ENCODE assay signal across 17 mouse cellular contexts in genomic region chr5:143933414-143933813, GRCm38 (mm10). TPM values are rescaled to one million over a fixed set of nuclear protein-coding genes. Genes with fewer than 3 reads are reported as not detected.
DNase-seq lines count a peak whose midpoint lies in the region; ATAC-seq and TF ChIP-seq lines count a peak whose summit lies in the region.
"Had no signal": no experiment of that assay in that cellular context is flagged by ENCODE, and none has a peak within 500 bp of the region (broad histone marks: within the 10 kb centered on the region; RNA-seq: fewer than 3 reads in every experiment).

No protein-coding gene starts in this region.

- no peak overlapping the region for H3K9ac ChIP-seq in forebrain, embryonic 15.5 days (replicated peaks)
- no peak overlapping the region for H3K9ac ChIP-seq in hindbrain, embryonic 15.5 days
- no peak overlapping the region for H3K9ac ChIP-seq in midbrain, postnatal 0 days (replicated peaks; ENCODE audit: low read length, poor library complexity, severe bottlenecking)
- H3K9ac ChIP-seq in midbrain, embryonic 13.5 days (replicated peaks), result no peak overlapping the region
- H3K9ac ChIP-seq in neural tube, embryonic 15.5 days (replicated peaks), result no peak overlapping the region
- H3K9ac ChIP-seq: heart, embryonic 13.5 days; hindbrain, embryonic 14.5 days had no signal

- no peak overlapping the region for H3K27ac ChIP-seq in forebrain, embryonic 15.5 days (replicated peaks)
- no peak overlapping the region for H3K27ac ChIP-seq in forebrain, embryonic 10.5 days
- no peak overlapping the region for H3K27ac ChIP-seq in hindbrain, embryonic 15.5 days (replicated peaks)
- H3K27ac ChIP-seq in hindbrain, embryonic 10.5 days, result no peak overlapping the region
- H3K27ac ChIP-seq in midbrain, postnatal 0 days (ENCODE audit: low read depth, low read length), result no peak overlapping the region
- H3K27ac ChIP-seq in midbrain, embryonic 13.5 days, result no peak overlapping the region
- no peak overlapping the region for H3K27ac ChIP-seq in neural tube, embryonic 15.5 days (replicated peaks)
- H3K27ac ChIP-seq: heart, embryonic 13.5 days; hindbrain, embryonic 14.5 days had no signal

- no peak for TF ChIP-seq CTCF in midbrain, postnatal 0 days (IDR thresholded peaks at IDR 0.05)

- H3K4me2 ChIP-seq in forebrain, embryonic 15.5 days (replicated peaks), result 0 out of 2 replicates have a peak overlapping the region, but pooled peaks have one; percentile 12
- H3K4me2 ChIP-seq in hindbrain, embryonic 15.5 days, result peak overlapping the region; percentile 30; the same call in 1 of the 2 replicates
- H3K4me2 ChIP-seq in midbrain, postnatal 0 days (ENCODE audit: low read depth, low read length, poor library complexity, severe bottlenecking), result 0 out of 2 replicates have a peak overlapping the region, but pooled peaks have one; percentile 15
- no peak overlapping the region for H3K4me2 ChIP-seq in midbrain, embryonic 13.5 days (replicated peaks)
- H3K4me2 ChIP-seq in neural tube, embryonic 15.5 days, result peak overlapping the region; percentile 19; the same call in 1 of the 2 replicates
- H3K4me2 ChIP-seq: heart, embryonic 13.5 days; hindbrain, embryonic 14.5 days had no signal

- peaks cover 33% of the 10 kb centered on the region for H3K36me3 ChIP-seq in forebrain, embryonic 15.5 days
- peaks cover 41% of the 10 kb centered on the region for H3K36me3 ChIP-seq in forebrain, embryonic 10.5 days (replicated peaks)
- peaks cover 32% of the 10 kb centered on the region for H3K36me3 ChIP-seq in hindbrain, embryonic 15.5 days
- H3K36me3 ChIP-seq in hindbrain, embryonic 10.5 days, result peaks cover 41% of the 10 kb centered on the region
- H3K36me3 ChIP-seq in midbrain, postnatal 0 days (ENCODE audit: insufficient read depth, low read length), result peaks cover 28% of the 10 kb centered on the region
- peaks cover 38% of the 10 kb centered on the region for H3K36me3 ChIP-seq in midbrain, embryonic 13.5 days
- H3K36me3 ChIP-seq in neural tube, embryonic 15.5 days, result peaks cover 36% of the 10 kb centered on the region

- no peaks in the 10 kb centered on the region for H3K27me3 ChIP-seq in forebrain, embryonic 15.5 days
- H3K27me3 ChIP-seq in forebrain, embryonic 10.5 days (ENCODE audit: poor library complexity, severe bottlenecking), result no peaks in the 10 kb centered on the region
- no peaks in the 10 kb centered on the region for H3K27me3 ChIP-seq in hindbrain, embryonic 15.5 days
- H3K27me3 ChIP-seq in hindbrain, embryonic 10.5 days (ENCODE audit: insufficient read depth, poor library complexity, severe bottlenecking), result no peaks in the 10 kb centered on the region
- no peaks in the 10 kb centered on the region for H3K27me3 ChIP-seq in midbrain, postnatal 0 days (ENCODE audit: insufficient read depth, low read length)
- H3K27me3 ChIP-seq in midbrain, embryonic 13.5 days, result no peaks in the 10 kb centered on the region
- H3K27me3 ChIP-seq in neural tube, embryonic 15.5 days (replicated peaks), result no peaks in the 10 kb centered on the region
- H3K27me3 ChIP-seq: CH12.LX; heart, embryonic 13.5 days had no signal

- 0 out of 2 replicates have a peak overlapping the region, but pooled peaks have one; percentile 7 for H3K4me3 ChIP-seq in forebrain, embryonic 15.5 days
- no peak overlapping the region for H3K4me3 ChIP-seq in forebrain, embryonic 10.5 days
- peak overlapping the region; percentile 22; the same call in 1 of the 2 replicates for H3K4me3 ChIP-seq in hindbrain, embryonic 15.5 days
- no peak overlapping the region for H3K4me3 ChIP-seq in hindbrain, embryonic 10.5 days
- H3K4me3 ChIP-seq in midbrain, postnatal 0 days (ENCODE audit: low read depth, low read length), result no peak overlapping the region
- H3K4me3 ChIP-seq in midbrain, embryonic 13.5 days (replicated peaks), result no peak overlapping the region
- H3K4me3 ChIP-seq in neural tube, embryonic 15.5 days (replicated peaks), result 0 out of 2 replicates have a peak overlapping the region, but pooled peaks have one; percentile 11
- H3K4me3 ChIP-seq: heart, embryonic 13.5 days had no signal

- no peak for ATAC-seq in forebrain, embryonic 15.5 days (replicated peaks)
- ATAC-seq in hindbrain, embryonic 15.5 days (ENCODE audit: low FRiP score, low read depth), result no peak
- no peak for ATAC-seq in midbrain, postnatal 0 days (ENCODE audit: low FRiP score)
- no peak for ATAC-seq in midbrain, embryonic 13.5 days
- no peak for ATAC-seq in neural tube, embryonic 15.5 days (ENCODE audit: low FRiP score)
- ATAC-seq: forebrain, embryonic 16.5 days had no signal

- DNase-seq in forebrain, embryonic 10.5 days (ENCODE audit: extremely low spot score, low spot score), result no peak
- DNase-seq in hindbrain, embryonic 10.5 days (ENCODE audit: low spot score), result no peak
- DNase-seq in midbrain, postnatal 0 days (ENCODE audit: low spot score), result no peak
- DNase-seq: gastrocnemius, postnatal 14 days; kidney, adult 11 months had no signal

- peaks cover 3% of the 10 kb centered on the region; the same call in 1 of the 2 replicates for H3K4me1 ChIP-seq in forebrain, embryonic 15.5 days
- peaks cover 12% of the 10 kb centered on the region for H3K4me1 ChIP-seq in forebrain, embryonic 10.5 days
- H3K4me1 ChIP-seq in hindbrain, embryonic 15.5 days (replicated peaks), result no peaks in the 10 kb centered on the region
- peaks cover 11% of the 10 kb centered on the region for H3K4me1 ChIP-seq in hindbrain, embryonic 10.5 days (replicated peaks)
- no peaks in the 10 kb centered on the region; the same call in 1 of the 2 replicates for H3K4me1 ChIP-seq in midbrain, postnatal 0 days (ENCODE audit: insufficient read depth, low read length)
- H3K4me1 ChIP-seq in midbrain, embryonic 13.5 days (replicated peaks), result no peaks in the 10 kb centered on the region
- no peaks in the 10 kb centered on the region for H3K4me1 ChIP-seq in neural tube, embryonic 15.5 days

- 87% methylated on average over 11 of the region's 11 CpGs for WGBS in forebrain, embryonic 15.5 days
- 87% methylated on average over 11 of the region's 11 CpGs for WGBS in forebrain, embryonic 10.5 days
- WGBS in hindbrain, embryonic 15.5 days, result 87% methylated on average over 11 of the region's 11 CpGs
- 88% methylated on average over 11 of the region's 11 CpGs for WGBS in hindbrain, embryonic 10.5 days
- WGBS in midbrain, postnatal 0 days, result 87% methylated on average over 11 of the region's 11 CpGs
- WGBS in midbrain, embryonic 13.5 days, result 88% methylated on average over 11 of the region's 11 CpGs
- 88% methylated on average over 11 of the region's 11 CpGs for WGBS in neural tube, embryonic 15.5 days

- no peaks in the 10 kb centered on the region for H3K9me3 ChIP-seq in forebrain, embryonic 15.5 days
- no peaks in the 10 kb centered on the region for H3K9me3 ChIP-seq in forebrain, embryonic 10.5 days
- H3K9me3 ChIP-seq in hindbrain, embryonic 15.5 days, result no peaks in the 10 kb centered on the region
- no peaks in the 10 kb centered on the region for H3K9me3 ChIP-seq in hindbrain, embryonic 10.5 days
- no peaks in the 10 kb centered on the region for H3K9me3 ChIP-seq in midbrain, postnatal 0 days (ENCODE audit: low read length)
- H3K9me3 ChIP-seq in midbrain, embryonic 13.5 days, result no peaks in the 10 kb centered on the region
- no peaks in the 10 kb centered on the region for H3K9me3 ChIP-seq in neural tube, embryonic 15.5 days (replicated peaks)
- H3K9me3 ChIP-seq: heart, embryonic 13.5 days had no signal

RNA-seq across cellular contexts. Expression of gene Rsph10b, which starts 0.6 kb away (rescaled TPM):
- polyA plus RNA-seq in forebrain, embryonic 15.5 days (2015; fragmentation: Nextera tagmentation; extraction: Ambion mirVana), result 1.9 and 2.1 TPM in 2 replicates
- 0.43 and 0.64 TPM in 2 replicates for polyA plus RNA-seq in forebrain, embryonic 10.5 days (2016; fragmentation: Nextera tagmentation; extraction: Ambion mirVana)
- 4.0 and 5.2 TPM in 2 replicates for polyA plus RNA-seq in hindbrain, embryonic 15.5 days (2015; fragmentation: Nextera tagmentation; extraction: Ambion mirVana)
- polyA plus RNA-seq in hindbrain, embryonic 10.5 days (2016; fragmentation: Nextera tagmentation; extraction: Ambion mirVana), result 1.1 and 1.3 TPM in 2 replicates
- 4.1 and 5.8 TPM in 2 replicates for total RNA-seq in midbrain, postnatal 0 days (2014; rRNA removed)
- 4.2 and 6.8 TPM in 2 replicates for polyA plus RNA-seq in midbrain, postnatal 0 days (2015; fragmentation: Nextera tagmentation; extraction: Ambion mirVana)
- 2.2 and 2.4 TPM in 2 replicates for polyA plus RNA-seq in midbrain, embryonic 13.5 days (2015; fragmentation: Nextera tagmentation; extraction: Ambion mirVana)
- polyA plus RNA-seq in neural tube, embryonic 15.5 days (2015; fragmentation: Nextera tagmentation; extraction: Ambion mirVana), result 3.3 and 5.7 TPM in 2 replicates
- total RNA-seq: hematopoietic stem cell, adult 5-6 weeks had no signal

RNA-seq across cellular contexts. Expression of gene Gm42421, which starts 5.4 kb away (rescaled TPM):
- 1.5 and 2.2 TPM in 2 replicates for polyA plus RNA-seq in forebrain, embryonic 15.5 days (2015; fragmentation: Nextera tagmentation; extraction: Ambion mirVana)
- polyA plus RNA-seq in forebrain, embryonic 10.5 days (2016; fragmentation: Nextera tagmentation; extraction: Ambion mirVana), result 0.44 and 0.61 TPM in 2 replicates
- 1.5 and 2.6 TPM in 2 replicates for polyA plus RNA-seq in hindbrain, embryonic 15.5 days (2015; fragmentation: Nextera tagmentation; extraction: Ambion mirVana)
- 0.56 and 0.77 TPM in 2 replicates for polyA plus RNA-seq in hindbrain, embryonic 10.5 days (2016; fragmentation: Nextera tagmentation; extraction: Ambion mirVana)
- total RNA-seq in midbrain, postnatal 0 days (2014; rRNA removed), result 0.76 TPM in 1 of 2 replicates, not detected in the other
- polyA plus RNA-seq in midbrain, postnatal 0 days (2015; fragmentation: Nextera tagmentation; extraction: Ambion mirVana), result 1.1 and 2.4 TPM in 2 replicates
- polyA plus RNA-seq in midbrain, embryonic 13.5 days (2015; fragmentation: Nextera tagmentation; extraction: Ambion mirVana), result 1.4 and 2.3 TPM in 2 replicates
- polyA plus RNA-seq in neural tube, embryonic 15.5 days (2015; fragmentation: Nextera tagmentation; extraction: Ambion mirVana), result 3.1 and 3.3 TPM in 2 replicates
- total RNA-seq: gastrocnemius, adult 18-20 months; gastrocnemius, postnatal 14 days; hematopoietic stem cell, adult 5-6 weeks had no signal
- polyA plus RNA-seq: adrenal gland, adult 2 months had no signal

RNA-seq across cellular contexts. Expression of gene Pms2, which starts 23.6 kb away (rescaled TPM):
- polyA plus RNA-seq in forebrain, embryonic 15.5 days (2015; fragmentation: Nextera tagmentation; extraction: Ambion mirVana), result 30.2 and 30.7 TPM in 2 replicates
- polyA plus RNA-seq in forebrain, embryonic 10.5 days (2016; fragmentation: Nextera tagmentation; extraction: Ambion mirVana), result 40.8 and 41.5 TPM in 2 replicates
- 26.8 and 31.0 TPM in 2 replicates for polyA plus RNA-seq in hindbrain, embryonic 15.5 days (2015; fragmentation: Nextera tagmentation; extraction: Ambion mirVana)
- polyA plus RNA-seq in hindbrain, embryonic 10.5 days (2016; fragmentation: Nextera tagmentation; extraction: Ambion mirVana), result 30.7 and 35.8 TPM in 2 replicates
- total RNA-seq in midbrain, postnatal 0 days (2014; rRNA removed), result 14.0 and 20.2 TPM in 2 replicates
- polyA plus RNA-seq in midbrain, postnatal 0 days (2015; fragmentation: Nextera tagmentation; extraction: Ambion mirVana), result 20.2 and 24.8 TPM in 2 replicates
- 26.1 and 28.2 TPM in 2 replicates for polyA plus RNA-seq in midbrain, embryonic 13.5 days (2015; fragmentation: Nextera tagmentation; extraction: Ambion mirVana)
- 29.8 and 30.9 TPM in 2 replicates for polyA plus RNA-seq in neural tube, embryonic 15.5 days (2015; fragmentation: Nextera tagmentation; extraction: Ambion mirVana)

RNA-seq across cellular contexts. Expression of gene Aimp2, which starts 23.8 kb away (rescaled TPM):
- 86.5 and 92.8 TPM in 2 replicates for polyA plus RNA-seq in forebrain, embryonic 15.5 days (2015; fragmentation: Nextera tagmentation; extraction: Ambion mirVana)
- 141 TPM in 2 replicates for polyA plus RNA-seq in forebrain, embryonic 10.5 days (2016; fragmentation: Nextera tagmentation; extraction: Ambion mirVana)
- 88.8 and 89.5 TPM in 2 replicates for polyA plus RNA-seq in hindbrain, embryonic 15.5 days (2015; fragmentation: Nextera tagmentation; extraction: Ambion mirVana)
- 127 and 134 TPM in 2 replicates for polyA plus RNA-seq in hindbrain, embryonic 10.5 days (2016; fragmentation: Nextera tagmentation; extraction: Ambion mirVana)
- total RNA-seq in midbrain, postnatal 0 days (2014; rRNA removed), result 52.9 and 64.0 TPM in 2 replicates
- 68.4 and 74.7 TPM in 2 replicates for polyA plus RNA-seq in midbrain, postnatal 0 days (2015; fragmentation: Nextera tagmentation; extraction: Ambion mirVana)
- 82.0 and 82.6 TPM in 2 replicates for polyA plus RNA-seq in midbrain, embryonic 13.5 days (2015; fragmentation: Nextera tagmentation; extraction: Ambion mirVana)
- 96.3 and 101 TPM in 2 replicates for polyA plus RNA-seq in neural tube, embryonic 15.5 days (2015; fragmentation: Nextera tagmentation; extraction: Ambion mirVana)

RNA-seq across cellular contexts. Expression of gene Ankrd61, which starts 35.9 kb away (rescaled TPM):
- 0.50 and 0.55 TPM in 2 replicates for polyA plus RNA-seq in forebrain, embryonic 15.5 days (2015; fragmentation: Nextera tagmentation; extraction: Ambion mirVana)
- polyA plus RNA-seq in forebrain, embryonic 10.5 days (2016; fragmentation: Nextera tagmentation; extraction: Ambion mirVana), result 0.31 and 0.36 TPM in 2 replicates
- polyA plus RNA-seq in hindbrain, embryonic 15.5 days (2015; fragmentation: Nextera tagmentation; extraction: Ambion mirVana), result 0.21 and 0.36 TPM in 2 replicates
- polyA plus RNA-seq in hindbrain, embryonic 10.5 days (2016; fragmentation: Nextera tagmentation; extraction: Ambion mirVana), result 0.32 and 0.37 TPM in 2 replicates
- not detected in 2 replicates for total RNA-seq in midbrain, postnatal 0 days (2014; rRNA removed)
- polyA plus RNA-seq in midbrain, postnatal 0 days (2015; fragmentation: Nextera tagmentation; extraction: Ambion mirVana), result 0.21 and 0.26 TPM in 2 replicates
- polyA plus RNA-seq in midbrain, embryonic 13.5 days (2015; fragmentation: Nextera tagmentation; extraction: Ambion mirVana), result 0.43 and 0.59 TPM in 2 replicates
- 0.40 and 0.59 TPM in 2 replicates for polyA plus RNA-seq in neural tube, embryonic 15.5 days (2015; fragmentation: Nextera tagmentation; extraction: Ambion mirVana)
- total RNA-seq: adrenal gland, adult 2 months; gastrocnemius, adult 18-20 months; gastrocnemius, postnatal 14 days; heart, adult 8-10 months had no signal

Comparison
In these comparisons a context has a peak if more than half of its experiments do, and no peak if none do; other contexts are left out.
1. H3K4me3 ChIP-seq: peak in forebrain, embryonic 15.5 days (single experiment), hindbrain, embryonic 15.5 days (single experiment) and neural tube, embryonic 15.5 days (single experiment); none in forebrain, embryonic 10.5 days (single experiment), hindbrain, embryonic 10.5 days (single experiment), midbrain, postnatal 0 days (single experiment) and midbrain, embryonic 13.5 days (single experiment).